Mouse (Mus musculus) WW6 (cell line): ENCODE measurements around the gene Efcab14.

Experiments
- DNase-seq: peaks from one replicate; pipeline ENCODE4 v3.0.0-alpha.2; 2013; ENCODE audit warnings: low read depth, low spot score

Gene Efcab14

DNA sequence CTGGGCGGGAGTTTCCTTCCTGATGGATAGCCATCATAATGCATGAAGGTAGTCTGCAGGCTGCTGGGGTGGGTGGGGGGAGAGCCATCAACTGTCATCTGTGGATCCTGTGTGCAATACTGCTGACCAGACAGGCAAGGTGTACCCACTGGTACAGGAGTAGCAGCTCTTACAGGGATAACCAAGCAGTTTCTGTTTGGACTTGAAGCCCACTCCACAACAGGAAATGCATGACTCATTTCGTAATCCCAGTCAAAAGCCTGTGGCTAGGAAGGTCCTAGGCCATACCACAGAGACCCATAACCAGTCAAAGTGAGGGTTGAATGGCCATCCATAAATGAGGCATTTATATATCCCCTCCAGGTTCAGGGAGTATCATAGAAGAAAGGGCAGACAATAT lies 40.1 kb downstream of the Efcab14 start:
- no peak for DNase-seq

DNA sequence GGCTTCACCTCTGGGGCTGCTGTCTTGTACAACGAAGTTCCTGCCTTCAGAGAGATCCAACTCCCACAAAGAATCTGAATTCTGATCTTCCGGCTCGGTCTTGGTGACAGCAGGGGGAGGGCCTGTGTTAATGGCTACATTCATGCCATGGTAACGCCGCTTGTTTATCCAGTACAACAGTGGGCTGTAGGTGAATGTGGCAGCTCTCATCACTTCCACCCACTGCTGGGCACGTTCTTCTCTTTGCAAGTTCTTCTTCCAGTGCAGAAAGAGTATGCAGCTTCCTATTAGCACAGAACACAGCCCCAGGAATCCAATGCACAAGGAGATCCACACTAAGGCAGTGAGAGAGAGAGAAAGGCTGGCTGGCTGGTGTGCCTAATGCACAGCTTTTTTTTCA lies 42.7 kb downstream of the Efcab14 start:
- no peak for DNase-seq

DNA sequence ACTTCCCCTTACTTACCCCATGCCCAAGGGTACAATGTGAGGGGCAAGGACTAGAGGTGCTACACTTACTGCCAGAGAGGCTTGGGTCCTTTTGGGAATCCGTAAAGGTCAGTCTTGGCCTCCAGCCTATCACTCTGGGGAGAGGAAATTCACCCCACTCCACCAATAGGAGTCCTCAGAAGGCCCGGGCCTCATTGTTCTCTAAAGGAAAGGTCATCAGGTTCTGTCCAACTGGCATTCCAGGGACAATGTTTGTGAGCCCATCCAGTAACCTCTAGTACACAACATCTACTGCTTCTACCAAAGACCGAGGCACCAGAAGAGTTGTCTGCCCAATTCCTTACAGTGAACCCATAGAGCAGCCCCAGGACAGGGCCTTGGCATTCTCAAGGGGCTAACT lies 43.4 kb downstream of the Efcab14 start, which contains the start of gene Tex38:
TSS of gene Tex38 (minus strand) at position 101 of the 400 bp plus-strand sequence.
- no peak for DNase-seq

DNA sequence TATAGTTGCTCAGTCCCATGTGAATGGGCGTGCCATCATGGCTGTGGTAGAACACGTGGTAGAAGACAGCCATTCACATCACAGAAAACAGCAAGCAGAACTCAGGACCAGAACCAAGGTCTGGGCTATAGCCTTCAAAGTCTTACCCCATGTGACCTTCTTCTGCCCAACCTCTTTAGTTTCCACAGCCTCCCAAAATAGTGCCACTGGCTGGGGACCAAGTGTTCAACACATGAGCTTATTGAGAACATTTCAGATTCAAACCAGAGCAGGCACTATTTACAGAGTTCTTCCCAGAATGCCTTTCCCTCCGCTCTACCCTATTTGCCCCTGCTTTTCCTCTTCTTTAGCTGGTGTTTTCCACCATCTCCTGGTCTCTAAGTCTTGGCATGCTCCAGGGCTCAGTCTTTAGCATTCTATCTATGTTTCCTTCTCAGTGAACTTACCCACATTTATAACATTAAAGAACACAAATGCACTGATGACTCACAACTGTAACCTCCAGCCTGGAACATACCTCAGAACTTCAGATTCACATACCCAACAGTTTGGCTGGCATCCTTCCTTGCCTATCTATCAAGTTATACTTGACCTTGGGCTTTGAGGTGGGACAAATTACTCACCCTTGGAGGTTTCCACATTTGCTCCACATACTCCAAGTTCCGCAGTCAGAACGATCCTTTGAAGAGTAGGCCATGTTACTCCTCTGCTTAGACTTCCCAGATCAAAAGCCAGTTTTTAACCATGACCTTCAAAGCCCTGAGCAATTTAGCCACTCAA lies 44.7 kb downstream of the Efcab14 start:
- no peak for DNase-seq

DNA sequence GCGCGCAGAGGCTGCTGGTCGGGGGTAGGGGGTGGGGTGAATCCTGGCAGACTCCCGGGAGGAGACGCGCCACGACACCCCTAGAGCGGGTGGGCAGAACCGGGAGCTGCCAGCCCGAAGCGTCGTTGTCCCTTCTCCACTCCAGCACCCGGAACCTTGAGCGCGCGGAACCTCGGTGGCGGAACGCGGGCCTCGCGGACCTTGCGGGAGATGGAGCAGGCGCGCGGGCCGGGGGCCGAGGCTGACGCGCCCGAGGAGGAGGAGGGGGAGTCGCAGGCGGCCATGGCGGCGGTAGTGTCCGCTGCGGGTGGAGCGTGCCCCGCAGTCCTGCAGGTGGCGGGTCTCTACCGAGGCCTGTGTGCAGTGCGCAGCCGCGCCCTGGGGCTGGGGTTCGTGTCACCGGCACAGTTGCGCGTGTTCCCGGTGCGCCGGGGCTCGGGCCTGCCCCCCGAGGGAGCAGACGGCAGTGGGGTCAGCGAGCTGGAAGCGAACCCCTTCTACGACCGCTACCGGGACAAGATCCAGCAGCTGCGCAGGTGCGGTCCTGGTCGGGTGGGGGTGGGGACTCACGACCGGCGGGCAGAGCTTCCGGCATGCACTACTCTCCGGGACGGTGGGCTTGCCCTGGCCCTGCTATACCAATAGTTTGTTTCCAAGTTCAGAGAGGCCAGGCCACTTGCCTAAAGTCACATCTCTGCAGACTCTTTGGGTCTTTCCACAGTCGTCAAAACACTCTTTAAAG lies 47.4 kb downstream of the Efcab14 start, which contains the start of gene Atpaf1:
TSS of gene Atpaf1 (plus strand) at position 44 of the 742 bp plus-strand sequence.
- peak; percentile 40 for DNase-seq

DNA sequence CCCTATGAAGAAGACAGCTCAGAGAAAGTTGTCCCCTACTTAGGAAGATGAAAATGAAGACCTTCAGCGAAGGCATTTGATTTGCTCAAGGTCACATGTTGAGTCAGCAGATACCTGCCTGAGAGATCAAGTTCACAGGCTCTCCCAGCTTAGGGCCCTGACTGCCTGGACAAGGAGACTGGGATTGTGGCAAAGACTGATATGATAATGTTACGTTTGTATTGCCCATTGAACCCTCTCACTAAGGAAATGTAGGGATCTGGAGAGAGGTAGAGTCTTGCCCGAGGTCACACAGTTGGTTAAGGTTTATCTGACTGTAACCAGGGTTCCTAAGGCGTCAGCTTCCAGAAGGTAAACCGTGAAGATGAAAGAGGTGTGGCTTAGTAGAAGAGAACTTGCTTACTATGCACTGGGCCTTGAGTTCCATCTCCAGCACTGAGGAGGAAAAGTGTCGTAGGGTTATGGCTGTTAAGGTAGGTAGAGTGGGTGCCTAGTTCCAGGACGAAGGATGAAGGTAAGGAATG lies 48.0 kb downstream of the Efcab14 start:
- no peak for DNase-seq

DNA sequence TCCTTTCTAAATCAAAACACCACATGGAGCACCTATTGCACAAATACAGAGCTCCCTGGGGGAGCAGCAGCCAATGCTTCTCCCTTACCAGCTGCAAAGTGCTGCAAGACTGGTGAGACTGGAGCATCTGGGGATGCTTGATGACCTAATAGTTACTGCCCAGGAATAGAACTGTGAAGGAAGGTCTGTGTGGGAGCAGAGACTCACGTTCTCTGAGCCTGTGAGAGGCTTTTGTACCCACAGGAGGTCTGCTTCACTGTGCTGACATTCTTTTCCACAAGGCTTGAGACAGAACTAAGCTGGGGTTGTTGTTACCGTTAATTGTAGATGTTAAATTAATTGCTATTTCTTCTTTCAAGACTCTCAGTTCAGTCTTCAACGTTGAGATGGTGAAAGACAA lies 53.3 kb downstream of the Efcab14 start:
- DNase-seq = no peak

DNA sequence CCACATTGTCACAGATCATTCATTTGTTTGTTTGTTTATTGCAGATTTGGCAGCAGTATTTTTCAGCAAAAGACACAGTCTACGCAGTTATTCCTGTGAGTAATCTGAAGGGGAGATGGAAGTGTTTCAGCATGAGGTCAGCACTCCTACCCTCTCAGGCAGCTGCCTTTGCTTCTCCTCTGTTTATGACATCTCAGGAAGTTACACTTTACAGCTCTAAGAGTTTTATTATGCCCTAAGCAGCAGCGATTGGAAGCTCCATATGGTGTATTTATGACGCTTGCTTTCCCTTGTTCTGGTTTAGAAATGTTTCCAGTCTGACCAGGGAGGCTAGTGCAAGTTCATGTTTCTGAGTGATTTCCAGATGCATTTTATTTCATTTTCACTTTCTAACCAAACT lies 57.8 kb downstream of the Efcab14 start:
- DNase-seq = no peak

DNA sequence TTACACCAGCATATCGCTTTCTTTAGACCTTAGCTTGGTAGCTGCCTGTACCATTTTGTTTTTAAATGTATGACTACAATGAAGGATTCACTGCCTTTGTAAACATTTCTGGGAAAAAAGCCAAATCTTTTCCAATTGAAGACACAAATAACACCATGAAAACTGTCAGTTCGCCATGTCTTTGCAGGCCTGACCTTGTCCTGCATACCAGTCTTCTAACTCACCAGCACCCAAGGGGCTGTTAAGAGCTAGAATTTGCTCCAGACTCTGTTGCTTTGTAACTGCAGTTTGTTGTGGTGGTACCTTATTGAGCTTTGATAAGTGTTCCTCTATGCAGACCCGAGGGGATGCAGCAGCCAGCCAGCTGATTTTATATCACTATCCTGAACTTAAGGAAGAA lies 62.4 kb downstream of the Efcab14 start:
- no peak for DNase-seq

DNA sequence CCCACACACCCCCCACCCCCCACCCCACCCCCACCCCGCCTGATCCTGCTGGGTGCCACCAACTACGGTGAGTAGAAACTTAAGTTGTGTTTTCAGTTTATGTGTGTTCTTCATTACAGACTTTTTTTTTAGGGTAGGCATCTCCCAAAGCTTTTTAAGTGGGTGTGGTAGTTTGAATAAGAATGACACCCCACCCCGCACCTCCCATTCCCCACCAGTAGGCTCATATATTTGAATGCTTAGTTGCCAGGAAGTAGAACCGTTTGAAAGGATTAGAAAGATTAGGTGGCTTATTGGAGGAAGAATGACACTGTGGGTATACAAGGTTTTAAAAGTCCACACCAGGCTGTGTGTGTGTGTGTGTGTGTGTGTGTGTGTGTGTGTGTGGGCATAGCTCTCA lies 74.8 kb downstream of the Efcab14 start:
- DNase-seq = no peak

DNA sequence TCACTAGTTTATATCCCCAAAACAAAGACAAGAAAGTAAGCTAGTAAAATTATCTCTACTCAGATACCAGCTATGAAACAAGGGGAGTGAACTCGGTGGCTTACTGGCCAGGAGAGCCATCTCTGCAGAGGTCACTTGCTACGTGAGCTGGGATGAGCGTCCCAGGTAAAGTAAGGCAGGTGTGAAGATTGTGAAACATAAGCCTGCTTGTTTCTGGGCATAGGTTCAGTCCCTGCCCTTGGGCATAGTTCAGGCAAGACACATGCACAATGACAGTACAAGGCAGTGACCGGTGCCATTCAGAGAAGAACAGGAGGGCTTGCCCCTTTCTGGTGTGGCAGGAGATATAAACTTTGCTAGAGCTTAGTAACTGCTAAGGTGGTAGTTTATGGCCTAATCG lies 78.1 kb downstream of the Efcab14 start:
- no peak for DNase-seq

DNA sequence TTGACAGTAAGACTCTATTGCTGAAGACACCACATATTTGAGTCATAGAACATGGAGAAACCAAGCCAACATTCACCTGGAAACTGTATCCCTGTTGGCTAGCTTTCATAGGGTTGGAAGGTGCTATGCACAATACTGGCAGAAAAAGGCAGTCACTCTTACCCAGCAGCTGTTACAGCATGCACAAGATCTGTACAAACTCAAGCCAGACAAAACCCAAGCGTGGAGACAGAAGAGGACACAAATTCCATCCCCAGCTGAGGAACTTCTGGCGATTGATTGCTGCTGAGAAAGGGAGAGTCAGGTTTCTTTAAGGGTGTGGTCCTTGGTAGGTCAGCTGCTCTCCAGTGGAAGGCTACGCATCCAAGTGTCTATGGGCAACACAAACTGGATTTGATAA lies 82.7 kb downstream of the Efcab14 start:
- no peak for DNase-seq

DNA sequence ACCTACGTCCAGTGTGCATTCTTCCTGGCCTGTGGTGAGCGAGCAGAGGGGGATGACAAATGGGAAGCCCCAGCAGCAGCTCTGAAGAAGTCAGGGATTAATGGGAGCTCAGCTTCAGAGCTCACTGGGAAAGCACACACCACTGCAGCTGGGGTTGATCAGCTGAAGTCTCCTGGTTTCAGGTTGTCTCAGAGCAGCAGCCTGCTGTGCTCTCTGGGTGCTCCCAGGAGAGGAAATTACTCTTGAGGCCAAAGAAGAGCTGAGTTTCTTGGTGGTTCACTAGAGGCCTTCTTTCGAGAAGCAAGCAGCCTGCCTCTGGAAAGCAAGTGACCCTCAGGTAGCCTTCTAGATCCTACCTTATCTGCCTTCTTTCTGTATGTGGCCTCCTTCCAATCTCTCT lies 83.4 kb downstream of the Efcab14 start:
- DNase-seq = no peak

DNA sequence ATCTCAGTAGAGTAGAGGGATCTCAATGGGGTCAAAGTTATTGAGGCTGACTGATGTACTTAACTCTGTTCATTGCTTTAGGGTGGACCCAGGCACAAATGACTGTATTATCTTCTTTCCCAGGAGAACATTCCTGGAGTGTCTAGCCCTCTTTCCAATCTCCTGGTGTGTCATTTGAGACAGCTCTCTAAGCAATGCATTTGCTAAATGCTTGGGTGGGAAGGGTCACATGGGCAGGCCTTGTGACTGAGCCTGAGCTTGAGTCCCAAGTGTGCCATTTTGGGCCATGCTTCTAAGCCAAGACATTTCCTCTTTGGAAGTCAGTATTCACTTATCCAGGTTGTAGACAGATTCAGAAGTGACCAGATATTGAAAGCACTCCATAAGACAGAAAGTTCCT lies 83.9 kb downstream of the Efcab14 start:
- DNase-seq = no peak

DNA sequence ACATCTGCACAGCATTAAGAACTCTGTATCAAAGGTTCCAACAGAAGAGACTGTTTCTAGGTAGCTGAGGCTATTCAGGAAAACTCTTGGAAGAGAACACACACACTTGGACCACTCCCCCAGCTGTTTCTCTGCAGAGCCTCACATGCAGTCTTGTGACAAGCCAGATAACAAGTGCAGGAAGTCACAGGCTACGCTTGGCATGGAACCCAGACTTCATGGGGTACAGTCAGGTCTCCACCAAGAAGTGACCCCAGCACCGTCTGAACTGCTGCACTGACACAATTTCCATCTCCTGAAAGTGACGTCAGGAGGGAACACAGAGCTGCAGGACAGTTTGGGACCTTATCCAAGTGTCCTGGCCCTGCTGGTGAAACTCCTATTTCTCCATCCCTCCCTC lies 84.4 kb downstream of the Efcab14 start:
- no peak for DNase-seq

DNA sequence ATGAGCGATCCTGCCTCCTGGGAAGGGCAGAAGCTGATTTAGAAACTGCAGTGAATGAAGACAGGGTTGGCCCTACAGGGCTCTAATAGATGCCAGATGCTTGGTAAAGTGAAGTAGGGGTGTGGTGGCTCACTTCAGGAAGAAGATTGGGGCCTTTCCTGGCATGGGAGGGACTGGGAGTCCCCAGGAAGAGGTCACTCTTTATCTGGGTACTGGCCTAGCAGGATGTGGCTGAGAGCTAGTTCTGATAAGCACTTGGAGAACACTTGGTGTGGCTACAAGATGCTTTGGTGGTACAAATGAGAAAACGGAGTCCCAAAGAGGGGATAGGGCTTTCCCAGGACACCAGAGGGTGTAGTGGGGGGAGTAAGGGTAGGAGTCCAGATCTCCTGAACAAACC lies 86.6 kb downstream of the Efcab14 start:
- no peak for DNase-seq

DNA sequence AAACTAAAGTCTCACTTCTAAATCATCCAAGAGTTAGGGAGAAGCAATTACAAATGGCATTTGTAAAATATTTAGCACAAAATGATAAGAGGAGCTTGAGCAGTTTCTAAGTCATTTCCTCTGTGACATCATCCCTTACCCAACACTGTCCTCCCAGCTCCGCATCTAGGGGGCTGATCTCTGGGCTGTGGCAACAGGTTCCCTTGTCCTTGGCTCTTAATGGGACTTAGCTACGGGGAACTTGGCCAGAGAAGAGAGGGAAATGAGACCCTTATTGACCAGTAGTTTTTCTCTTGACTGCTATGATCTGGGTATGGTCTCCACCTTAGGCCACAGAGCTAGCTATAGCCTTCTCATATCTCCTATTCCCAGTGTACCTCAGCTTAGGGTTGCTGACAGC lies 87.7 kb downstream of the Efcab14 start:
- no peak for DNase-seq
